Mouse (Mus musculus) heart, postnatal 25 days (tissue): ENCODE measurements around the gene Pcif1. TPM values are rescaled to one million over a fixed set of nuclear protein-coding genes. Genes with fewer than 3 reads are reported as not detected.

Experiments
- DNase-seq: peaks from one replicate; pipeline ENCODE4 v3.0.0; 2022; ENCODE audit warnings: low spot score
- intact Hi-C: fragments of 180-260 bp; cut with DNase I; formaldehyde crosslinking; loops from one replicate; pipeline ENCODE4 v1.15.1; 2025
- total RNA-seq, 2 experiments: library from RNA; stranded (reverse); gene quantifications; 2 replicates each; pipeline ENCODE4 v1.2.3; 2021

Gene Pcif1
- total RNA-seq, 2 experiments from 2014 or later, result 27.5 to 34.6 TPM

DNA sequence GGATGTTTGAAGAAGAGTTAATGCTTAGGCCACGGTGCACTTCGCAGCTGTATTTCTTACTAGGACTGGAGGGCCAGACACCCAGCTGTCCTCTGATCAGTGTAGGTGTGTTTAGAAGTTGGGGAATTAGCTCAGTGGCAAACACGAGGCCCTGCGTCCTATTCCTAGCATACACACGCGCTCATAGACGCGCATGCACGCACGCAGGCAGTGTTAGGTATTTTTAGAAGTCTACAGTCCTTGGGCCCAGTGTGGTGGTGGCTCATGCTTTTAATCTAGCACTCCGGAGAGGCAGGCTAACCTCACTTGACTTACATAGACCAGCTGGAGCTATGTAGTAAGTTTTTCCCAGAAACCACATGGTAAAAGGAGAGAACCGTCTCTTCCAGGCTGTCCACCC is 33.0 kb downstream of the Pcif1 start:
- intact Hi-C loops, result no loop called here
- no peak for DNase-seq

DNA sequence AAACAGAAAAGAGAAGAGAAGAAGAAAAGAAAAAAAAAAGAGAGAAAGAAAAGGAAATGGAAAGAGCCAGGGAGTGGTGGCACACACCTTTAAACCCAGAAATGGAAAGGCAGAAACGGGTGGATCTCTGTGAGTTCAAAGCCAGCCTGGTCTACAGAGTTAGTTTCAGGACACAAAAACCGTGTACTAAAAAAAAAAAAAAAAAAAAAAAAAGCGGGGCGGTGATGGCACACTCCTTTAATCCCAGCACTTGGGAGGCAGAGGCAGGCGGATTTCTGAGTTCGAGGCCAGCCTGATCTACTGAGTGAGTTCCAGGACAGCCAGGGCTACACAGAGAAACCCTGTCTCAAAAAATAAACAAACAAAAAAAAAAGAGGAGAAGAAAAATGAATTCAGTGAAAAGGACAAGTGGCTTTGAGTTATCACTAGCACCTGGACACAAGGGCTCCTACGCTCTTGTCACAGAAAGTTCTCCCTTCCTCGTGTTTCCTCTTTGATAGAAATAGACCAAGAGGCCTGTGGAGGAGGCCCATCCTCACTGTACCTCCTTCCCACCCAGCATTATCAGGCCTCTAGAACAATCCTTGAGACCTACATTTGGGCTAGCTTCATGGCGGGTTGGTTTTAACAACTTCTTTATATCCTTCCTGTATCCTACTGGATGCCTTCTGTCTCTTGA is 33.8 kb downstream of the Pcif1 start:
- intact Hi-C loops, result no loop called here
- DNase-seq, result no peak

DNA sequence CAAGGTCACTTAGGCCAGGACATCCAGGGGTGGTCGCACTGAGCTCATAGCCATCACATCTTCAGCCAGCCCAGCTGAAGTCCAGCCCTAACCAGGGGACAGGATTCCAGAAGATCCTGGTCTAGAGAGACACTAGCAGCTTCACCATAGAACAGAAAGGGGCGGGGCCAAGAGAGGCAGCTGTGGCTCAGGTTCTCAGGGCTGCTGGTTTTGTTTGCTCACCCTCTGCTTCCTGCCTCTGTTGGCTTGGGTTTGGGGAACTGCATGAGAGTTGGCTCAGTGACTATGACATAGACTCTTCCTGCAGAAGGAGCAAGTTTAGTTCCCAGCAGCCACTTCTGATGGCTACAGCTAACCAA is 34.3 kb downstream of the Pcif1 start:
- intact Hi-C loops, result no loop called here
- no peak for DNase-seq

GRCm38 (mm10) chr2:164916820-164917219 is 37.7 kb downstream of the Pcif1 start:
- intact Hi-C loops, result no loop called here
- DNase-seq, result no peak

DNA sequence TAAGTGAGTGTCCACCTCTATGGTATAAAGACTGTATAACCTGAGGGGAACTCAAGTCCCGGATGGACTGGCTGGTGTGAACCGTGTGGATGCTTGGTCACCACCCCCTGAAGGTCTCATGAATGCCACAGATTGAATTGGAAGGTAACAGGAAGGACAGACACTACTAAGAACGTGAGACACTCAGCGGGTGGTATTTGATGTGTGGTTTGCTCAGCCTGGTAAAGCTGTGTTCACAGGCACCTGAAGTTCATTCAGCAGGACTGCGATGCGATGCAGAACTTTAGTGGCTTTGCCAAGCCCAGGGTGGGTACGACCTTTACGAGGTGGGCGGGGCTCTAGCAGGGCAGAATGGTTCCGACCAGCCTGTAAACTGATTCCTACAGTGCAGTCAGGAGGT is 38.3 kb downstream of the Pcif1 start:
- DNase-seq, result no peak
- intact Hi-C loops, result no loop called here

DNA sequence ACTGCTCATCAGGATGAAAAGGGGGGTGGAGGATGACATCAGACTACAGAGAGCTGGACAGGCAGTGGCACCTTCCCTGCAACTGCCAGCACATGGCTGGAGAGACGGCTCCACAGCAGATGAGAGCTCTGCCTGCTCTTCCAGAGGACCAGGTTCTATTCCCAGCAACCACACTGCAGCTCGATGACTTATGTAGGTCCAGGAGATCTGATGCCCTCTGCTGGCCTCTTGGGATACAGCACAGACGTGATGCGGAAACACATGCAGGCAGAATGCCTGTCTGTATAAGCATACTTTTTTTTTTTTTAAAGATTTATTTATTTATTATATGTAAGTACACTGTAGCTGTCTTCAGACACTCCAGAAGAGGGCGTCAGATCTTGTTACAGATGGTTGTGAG is 39.2 kb downstream of the Pcif1 start:
- intact Hi-C loops, result no loop called here
- DNase-seq, result no peak

DNA sequence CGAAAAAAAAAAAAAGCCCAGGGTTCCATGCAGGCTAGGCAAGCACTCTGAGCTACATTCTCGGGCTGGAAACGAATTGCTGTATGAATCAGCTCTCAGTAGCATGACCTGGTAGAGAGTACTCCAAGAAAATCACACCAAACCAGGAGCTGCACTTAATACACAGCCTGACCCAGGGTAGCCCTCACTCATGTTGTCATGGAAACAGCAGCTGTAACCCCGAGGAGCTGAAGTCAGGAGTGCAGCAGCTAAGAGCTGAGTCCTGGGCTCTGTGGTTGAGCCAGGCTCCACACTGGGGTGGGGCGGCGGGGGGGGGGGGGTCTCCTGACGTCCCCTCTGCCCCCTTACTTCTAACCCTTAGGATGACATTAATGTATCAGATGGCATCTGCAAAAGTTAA is 42.9 kb downstream of the Pcif1 start:
- intact Hi-C loops, result loop anchor here (10.0 kb wide), 1 partner anchor 353 kb away; no protein-coding TSS in a partner anchor
- DNase-seq, result no peak

- DNase-seq, result no peak
- intact Hi-C loops, result loop anchor here (10.0 kb wide), 1 partner anchor 352 kb away; no protein-coding TSS in a partner anchor
Measured at GRCm38 (mm10) chr2:164923291-164923690, 44.2 kb downstream of the Pcif1 start.

- intact Hi-C loops, result loop anchor here (10.0 kb wide), 1 partner anchor 351 kb away; no protein-coding TSS in a partner anchor
- peak; percentile 69 for DNase-seq
Measured at GRCm38 (mm10) chr2:164924100-164924857, 45.2 kb downstream of the Pcif1 start.

GRCm38 (mm10) chr2:164930706-164931581 is 51.8 kb downstream of the Pcif1 start:
- intact Hi-C loops, result no loop called here
- no peak for DNase-seq

GRCm38 (mm10) chr2:164933534-164933933 is 54.4 kb downstream of the Pcif1 start:
- no peak for DNase-seq
- intact Hi-C loops, result no loop called here

- intact Hi-C loops, result no loop called here
- DNase-seq, result no peak
Measured at GRCm38 (mm10) chr2:164935991-164936390, 56.9 kb downstream of the Pcif1 start.

- intact Hi-C loops, result no loop called here
- no peak for DNase-seq
Measured at GRCm38 (mm10) chr2:164938146-164939091, 59.3 kb downstream of the Pcif1 start.

DNA sequence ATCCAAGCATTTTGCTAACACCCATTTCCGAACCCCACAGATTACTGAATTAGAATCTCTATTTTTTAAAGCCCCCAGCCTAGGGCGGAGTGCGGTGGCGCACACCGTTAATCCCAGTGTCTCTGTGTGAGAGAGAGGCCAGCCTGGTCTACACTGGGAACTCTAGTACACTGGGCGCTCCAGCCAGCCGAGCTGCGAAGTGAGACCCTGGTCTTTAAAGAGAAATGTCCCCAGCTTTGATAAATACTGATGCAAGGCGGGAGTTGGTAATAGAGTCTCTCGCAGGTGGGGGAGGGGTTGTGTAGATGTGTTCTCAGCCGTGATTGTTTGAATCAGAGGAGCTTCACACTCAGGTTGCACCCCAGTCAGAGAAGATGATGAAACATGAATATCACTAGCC is 60.0 kb downstream of the Pcif1 start:
- DNase-seq, result no peak

DNA sequence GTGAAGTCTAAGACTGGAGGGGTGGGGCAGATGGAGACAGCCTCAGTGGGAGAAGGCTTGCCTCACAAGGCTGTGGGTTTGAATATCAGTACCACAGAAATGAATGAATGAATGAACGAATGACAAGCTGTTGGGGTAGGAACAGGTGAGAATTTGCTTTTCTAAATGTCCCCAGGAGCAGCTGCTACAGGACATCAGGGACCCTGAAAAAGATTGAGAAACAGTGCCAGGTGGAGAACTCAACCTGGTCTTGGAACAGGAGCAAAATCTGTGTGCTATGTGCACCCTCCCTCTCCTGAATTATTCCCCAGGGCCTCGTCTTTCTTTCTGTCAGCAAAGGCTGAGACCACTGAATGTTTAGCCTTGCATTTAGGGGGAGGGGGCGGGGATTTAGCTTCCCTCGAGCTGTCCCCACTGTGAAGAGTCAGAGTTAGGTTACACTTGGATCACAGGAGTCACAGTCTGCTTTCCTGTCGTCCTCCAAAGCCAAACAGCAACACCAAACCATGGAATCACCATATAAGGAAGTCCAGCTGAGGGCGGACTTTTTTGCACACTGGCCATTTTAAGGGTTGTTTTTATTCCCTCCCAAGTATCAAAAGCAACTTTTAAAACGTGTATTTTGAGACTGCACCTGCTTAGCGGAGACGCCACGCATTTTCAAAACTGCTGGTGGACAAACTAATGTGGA is 61.2 kb downstream of the Pcif1 start, which contains the start of gene Mmp9:
Mmp9 (plus strand) TSS at position 641 of the 691 bp plus-strand sequence.
- intact Hi-C loops, result no loop called here
- no peak for DNase-seq

More for the DNA sequence above, 60.0 kb downstream of the Pcif1 start:
- intact Hi-C loops, result no loop called here

GRCm38 (mm10) chr2:164942692-164943290 is 63.7 kb downstream of the Pcif1 start:
- intact Hi-C loops, result no loop called here
- no peak for DNase-seq
